Mouse (Mus musculus) adrenal gland, adult 8-10 months (tissue): Measurements from ENCODE around the gene Krtap13. TPM values are rescaled to one million over a fixed set of nuclear protein-coding genes. Genes with fewer than 3 reads are reported as not detected.
A peak's percentile ranks its signal among the peaks of the same experiment; 100 is the strongest.
"Not testable (repeated sequence)": the region's sequence is repeated elsewhere in the genome, so short reads cannot be mapped to it uniquely, and the experiment has no call there.

ENCODE experiments used
- DNase-seq: peaks from one replicate; pipeline ENCODE4 v3.0.0; 2022
- total RNA-seq, 4 experiments: library from RNA; stranded (reverse); gene quantifications; 2 replicates each; pipeline ENCODE4 v1.2.4; 2022

The Krtap13 gene
- not detected for total RNA-seq

DNA sequence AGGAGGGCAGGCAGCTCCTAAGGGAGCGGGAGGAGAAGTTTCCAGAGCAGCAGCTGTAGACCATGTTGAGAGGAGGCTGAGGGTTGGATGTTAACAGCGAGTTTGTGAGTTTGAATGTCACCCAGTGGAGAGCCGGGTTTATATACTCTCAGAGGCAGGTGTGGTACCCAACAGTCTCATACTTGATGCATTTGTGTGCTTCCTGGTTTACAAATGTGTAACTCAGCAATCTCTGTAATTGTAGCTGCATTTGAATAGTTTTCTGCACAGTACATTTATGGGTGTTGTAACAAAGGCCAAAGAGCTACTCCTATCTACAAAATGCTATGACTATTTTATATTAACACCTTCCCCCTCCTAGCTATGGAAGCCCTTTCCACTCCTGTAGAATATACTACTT is at the start of gene Krtap13:
TSS of gene Krtap13 (minus strand) at position 101 of the 400 bp plus-strand sequence.
- DNase-seq: not testable (repeated sequence)

DNA sequence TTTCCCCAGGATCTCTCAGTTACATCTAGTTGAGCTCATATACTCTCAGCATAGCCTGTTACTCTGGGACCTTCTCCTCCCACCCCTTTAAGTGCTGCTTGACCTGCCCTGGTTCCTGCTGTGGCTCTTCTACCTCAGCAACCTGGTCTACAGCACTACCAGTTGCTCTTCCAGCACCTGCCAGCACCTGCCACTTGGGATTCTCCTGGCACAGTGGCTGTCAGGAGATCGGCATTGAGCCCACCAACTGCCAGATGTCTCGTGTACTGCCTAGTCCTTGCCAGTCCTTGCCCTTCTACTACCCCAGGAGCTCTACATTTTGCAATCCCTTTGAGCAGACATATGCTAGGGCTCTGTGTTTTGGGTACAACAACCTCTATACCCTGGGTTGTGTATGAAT is 35.4 kb upstream of the Krtap13 start:
- no peak for DNase-seq

DNA sequence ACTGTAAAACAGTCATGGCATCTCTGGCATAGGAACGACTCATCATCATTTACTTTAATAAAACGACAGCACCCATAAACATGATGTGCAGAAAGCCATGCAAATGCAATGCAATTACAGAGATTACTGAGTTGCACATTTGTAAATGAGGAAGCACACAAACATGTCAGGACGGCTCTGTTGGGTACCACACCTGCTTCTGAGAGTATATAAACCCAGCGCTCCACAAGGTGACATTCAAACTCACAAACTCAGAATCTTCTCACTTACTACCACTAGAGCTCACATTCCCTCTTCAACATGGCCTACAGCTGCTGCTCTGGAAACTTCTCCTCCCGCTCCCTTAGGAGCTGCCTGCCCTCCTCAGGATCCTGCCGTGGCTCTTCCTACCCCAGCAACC is 26.2 kb upstream of the Krtap13 start, which contains the start of gene Gm5965:
TSS of gene Gm5965 (plus strand) at position 301 of the 400 bp plus-strand sequence.
- no peak for DNase-seq

DNA sequence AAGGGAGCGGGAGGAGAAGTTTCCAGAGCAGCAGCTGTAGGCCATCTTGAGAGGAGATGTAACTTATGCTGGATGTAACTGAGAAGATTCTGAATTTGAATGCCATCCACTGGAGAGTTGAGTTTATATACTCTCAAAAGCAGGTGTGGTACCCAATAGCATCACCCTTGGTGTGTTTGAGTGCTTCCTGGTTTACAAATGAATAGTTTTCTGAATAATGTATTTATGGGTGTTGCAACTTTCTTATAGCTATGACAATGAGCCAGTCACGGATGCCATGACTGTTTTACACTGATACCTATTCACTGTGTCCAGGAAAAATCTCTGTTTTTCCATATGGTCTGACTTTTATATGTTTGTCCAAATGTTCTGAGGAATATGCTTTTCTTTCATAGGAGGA is 22.7 kb upstream of the Krtap13 start, which contains the start of gene 2310057N15Rik:
TSS of gene 2310057N15Rik (minus strand) at position 101 of the 400 bp plus-strand sequence.
- no peak for DNase-seq

DNA sequence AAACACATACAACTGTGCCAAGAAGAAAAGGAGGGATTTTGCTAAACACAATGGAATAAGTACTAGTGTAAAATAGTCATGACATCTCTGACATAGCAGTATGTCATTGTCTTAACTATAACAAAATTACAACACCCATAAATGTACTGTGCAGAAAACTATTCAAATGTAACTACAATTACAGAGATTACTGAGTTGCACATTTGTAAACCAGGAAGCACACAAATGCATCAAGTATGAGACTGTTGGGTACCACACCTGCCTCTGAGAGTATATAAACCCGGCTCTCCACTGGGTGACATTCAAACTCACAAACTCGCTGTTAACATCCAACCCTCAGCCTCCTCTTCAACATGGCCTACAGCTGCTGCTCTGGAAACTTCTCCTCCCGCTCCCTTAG is 7.1 kb upstream of the Krtap13 start, which contains the start of gene 2310034C09Rik:
TSS of gene 2310034C09Rik (plus strand) at position 301 of the 400 bp plus-strand sequence.
- not testable (repeated sequence) for DNase-seq

DNA sequence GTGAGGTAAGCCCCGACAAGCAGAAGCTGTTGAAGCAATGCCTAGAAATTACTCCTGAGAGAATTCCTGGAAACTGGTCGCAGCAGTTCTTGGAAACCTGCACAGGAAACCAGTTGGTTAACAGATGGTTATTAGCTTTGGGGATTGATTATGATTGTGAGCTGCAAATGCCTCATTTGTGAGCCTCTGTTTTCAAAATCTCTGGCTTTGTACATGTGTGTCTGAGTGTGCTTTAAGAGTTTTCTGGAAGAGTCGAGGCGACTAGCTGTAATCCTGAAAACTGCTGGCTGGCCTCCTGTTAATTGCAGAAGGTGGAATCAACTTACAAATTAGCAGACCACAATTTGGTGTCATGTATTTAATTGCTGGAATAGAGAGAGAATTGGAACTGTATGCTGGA is 3.5 kb downstream of the Krtap13 start:
- no peak for DNase-seq

DNA sequence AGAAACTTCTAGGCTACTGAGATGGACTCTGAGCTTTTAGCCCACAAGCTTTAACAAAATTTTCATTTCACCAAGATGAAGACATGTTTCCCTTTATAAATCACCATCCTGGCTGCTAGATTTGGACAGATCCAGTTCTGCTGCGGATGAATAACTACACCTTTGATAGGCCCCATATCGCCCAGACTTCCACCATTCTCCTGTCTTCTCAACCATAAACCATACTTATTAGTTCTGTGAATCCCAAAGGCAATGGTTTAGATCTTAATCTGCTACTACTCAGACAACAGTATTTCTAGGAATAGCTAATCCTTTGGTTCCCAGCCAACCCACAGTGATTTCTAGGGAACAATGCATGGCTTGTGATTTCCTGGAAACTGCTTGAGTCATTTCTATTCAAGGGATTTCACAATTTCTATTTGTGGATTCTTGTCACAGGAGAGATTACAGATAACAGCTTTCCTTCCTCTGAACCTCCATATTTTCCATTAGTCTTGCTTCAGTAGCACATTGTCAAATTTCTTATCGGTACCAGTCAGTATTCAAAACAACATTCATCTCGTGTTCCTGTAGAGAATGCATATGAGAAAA is 6.6 kb downstream of the Krtap13 start:
- peak; percentile 1 for DNase-seq

DNA sequence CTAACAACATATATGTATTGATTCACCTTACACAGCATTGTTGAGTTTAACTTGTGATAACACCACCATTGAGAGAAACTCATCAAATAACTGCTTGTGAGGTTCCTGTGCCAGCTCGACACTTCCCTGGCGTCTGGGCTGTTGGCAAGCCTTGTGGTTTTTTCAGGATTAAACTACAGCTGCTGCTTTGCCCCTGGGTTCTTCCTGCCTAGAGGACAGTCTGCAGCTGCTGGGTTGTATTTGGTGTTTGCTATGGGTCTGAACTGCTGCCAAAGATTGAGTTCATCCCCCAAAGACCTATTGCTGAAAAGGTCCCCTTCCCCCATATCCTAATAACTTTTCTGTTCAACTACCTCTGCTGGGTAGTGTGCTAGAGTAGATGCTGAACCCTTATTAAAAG is 16.0 kb downstream of the Krtap13 start:
- DNase-seq: no peak

DNA sequence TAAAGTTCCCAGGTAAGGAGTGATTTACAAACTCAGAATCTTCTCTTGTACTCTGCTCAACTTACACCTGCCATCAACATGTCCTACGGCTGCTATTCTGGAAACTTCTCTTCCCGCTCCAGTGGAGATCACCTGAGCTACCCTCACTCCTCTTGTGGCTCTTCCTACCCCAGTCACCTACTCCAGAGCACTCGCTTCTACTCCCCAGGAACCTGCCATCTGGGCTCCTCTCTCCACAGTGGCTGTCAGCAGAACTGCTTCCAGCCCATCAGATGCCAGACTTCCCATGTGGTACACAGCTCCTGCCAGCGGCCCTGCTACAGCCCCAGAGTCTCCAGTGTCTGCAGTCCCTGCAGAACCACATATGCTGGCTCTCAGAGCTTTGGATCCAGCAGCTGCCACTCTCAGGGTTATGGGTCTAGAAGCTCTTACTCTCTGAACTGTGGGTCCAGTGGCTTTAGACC is 22.6 kb downstream of the Krtap13 start, which contains the start of gene Krtap13-1:
TSS of gene Krtap13-1 (plus strand) at position 51 of the 464 bp plus-strand sequence.
- no peak for DNase-seq

DNA sequence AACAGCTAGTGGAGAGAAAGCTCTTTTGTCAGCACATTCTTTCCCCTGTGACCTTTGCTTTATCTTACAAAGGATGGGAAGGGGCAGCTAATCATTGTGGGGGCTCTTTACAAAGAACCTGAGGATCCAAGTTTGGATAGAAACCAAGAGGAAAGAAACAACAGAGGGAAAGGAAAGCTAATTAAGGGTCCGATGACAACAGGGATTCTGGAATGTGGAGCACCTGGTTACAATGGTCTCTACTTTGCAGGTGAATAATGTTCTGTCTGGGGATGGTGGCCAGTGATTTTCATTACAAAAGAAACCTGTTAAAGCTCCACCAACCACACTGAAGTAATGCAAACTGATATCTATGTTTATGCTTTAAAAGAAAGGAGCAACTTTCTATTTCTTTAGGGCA is 31.4 kb downstream of the Krtap13 start:
- no peak for DNase-seq

DNA sequence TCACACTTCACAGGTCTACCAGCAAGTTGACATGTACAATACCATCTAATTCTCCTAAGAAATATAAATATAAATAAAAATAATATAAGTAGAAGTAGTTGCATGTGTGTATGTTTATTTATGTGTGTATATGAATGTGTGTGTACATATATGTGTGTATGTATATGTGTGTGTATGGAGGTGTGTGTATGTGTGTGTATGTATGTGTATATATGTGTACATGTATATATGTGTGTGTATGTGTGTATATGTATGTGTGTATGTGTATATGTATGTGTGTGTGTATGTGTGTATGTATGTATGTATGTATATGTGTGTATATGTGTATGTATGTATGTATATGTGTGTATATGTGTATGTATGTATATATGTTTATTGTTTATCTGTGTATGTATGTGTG is 34.9 kb downstream of the Krtap13 start:
- no peak for DNase-seq

DNA sequence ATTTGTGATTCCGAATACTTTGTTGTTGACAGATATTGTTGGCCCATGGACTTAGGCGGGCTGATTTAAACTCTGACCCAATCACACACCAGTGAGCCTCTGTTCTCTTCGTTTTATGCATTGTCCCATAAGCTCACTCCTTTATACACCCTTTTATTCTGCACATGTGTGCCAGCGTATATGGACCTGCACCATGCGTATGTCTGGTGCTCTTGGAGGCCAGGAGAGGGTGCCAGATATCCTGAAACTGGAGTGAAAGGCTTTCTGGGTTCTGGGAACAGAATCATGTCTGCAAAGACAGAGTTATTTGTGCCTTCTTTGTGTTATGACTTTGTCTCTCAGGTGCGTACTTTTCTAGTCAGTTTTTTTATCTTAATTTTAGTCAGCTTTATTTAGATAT is 40.2 kb downstream of the Krtap13 start:
- DNase-seq: no peak

DNA sequence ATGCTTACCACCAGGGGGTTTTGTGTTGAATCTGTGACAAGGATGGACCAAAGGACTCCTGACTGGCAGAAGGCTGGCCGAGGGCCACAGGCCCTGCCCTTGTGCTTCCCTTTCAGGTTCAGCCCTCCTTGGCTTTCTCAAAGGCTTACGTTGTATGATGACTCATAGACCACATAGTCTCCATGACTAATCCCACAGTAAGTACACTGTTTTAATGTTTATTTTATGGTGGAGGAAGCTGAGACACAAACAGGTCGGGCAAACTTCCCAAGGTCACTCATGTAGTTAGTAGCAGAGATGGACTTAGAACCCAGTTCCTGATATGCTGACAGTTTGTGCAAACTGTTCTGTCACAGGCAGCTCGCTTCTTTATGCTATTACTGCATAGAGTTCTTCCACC is 40.7 kb downstream of the Krtap13 start:
- no peak for DNase-seq

DNA sequence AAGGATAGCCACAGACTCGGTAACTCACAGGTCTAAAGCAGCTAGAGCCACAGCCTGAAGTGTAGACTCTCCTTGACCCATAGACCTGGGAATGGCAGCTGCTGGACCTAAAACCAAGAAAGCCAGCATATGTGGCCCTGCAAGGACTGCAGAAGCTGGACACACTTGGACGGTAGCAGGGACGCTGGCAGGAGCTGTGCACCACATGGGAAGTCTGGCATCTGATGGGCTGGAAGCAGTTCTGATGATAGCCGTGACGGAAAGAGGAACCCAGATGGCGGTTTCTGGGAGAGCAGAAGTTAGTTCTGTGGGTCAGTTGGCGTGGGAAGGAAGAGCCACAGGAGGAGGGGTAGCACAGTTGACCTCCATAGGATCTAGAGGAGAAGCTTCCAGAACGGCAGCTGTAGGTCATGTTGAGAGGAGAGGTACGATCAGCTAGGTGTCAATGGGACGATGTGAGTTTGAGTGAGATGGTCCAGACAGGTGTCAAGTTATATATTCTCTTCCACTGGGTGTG is 43.9 kb downstream of the Krtap13 start, which contains the start of gene 2310061N02Rik:
TSS of gene 2310061N02Rik (minus strand) at position 467 of the 517 bp plus-strand sequence.
- DNase-seq: no peak

DNA sequence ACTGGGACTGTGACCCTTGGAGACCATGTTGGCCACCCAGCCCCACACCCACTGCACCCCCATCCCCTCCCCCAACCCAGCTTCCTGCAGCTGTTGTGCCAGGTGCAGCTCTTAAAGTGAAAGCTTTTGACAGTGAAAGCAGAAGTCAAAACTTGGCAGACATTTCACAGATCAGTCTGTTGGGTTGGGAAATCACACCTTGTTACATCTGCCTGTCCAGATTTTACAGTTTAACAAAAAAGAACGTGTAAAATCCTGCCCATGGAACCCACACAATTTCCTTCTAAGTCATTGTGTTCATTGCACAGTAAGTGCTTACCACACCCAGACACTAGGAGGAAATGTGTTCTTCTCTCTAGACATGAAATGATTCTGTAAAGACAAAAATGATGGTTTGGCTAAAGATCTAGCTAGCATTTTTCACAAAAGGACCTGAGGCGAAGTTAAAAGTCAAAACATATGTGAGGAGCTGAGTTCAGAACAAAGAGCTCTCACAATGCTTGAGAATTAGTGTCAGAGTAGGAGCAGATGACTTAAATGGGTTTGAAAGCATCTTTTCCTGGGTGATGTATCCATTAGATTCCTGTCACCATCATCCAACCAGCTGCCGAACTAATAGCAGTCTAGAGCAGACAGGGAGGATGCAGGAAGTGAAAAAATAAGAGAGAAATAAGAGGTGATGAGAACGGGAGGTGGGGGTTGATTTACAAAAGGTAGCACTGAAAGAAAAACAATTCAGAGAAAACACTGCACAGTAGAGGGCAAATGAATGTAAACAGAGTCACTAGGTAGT is 50.2 kb downstream of the Krtap13 start:
- no peak for DNase-seq

Other genes with a start within 250 kb of the Krtap13 start
- gene Cldn17, start 244.7 kb downstream of the Krtap13 start, total RNA-seq: not detected
- gene Cldn8, start 188.5 kb downstream of the Krtap13 start, total RNA-seq: not detected
- gene Krtap24-1, start 139.4 kb downstream of the Krtap13 start, total RNA-seq: not detected
- gene 2310079G19Rik, start 124.0 kb downstream of the Krtap13 start, total RNA-seq: not detected
- not detected for gene Krtap26-1, start 103.8 kb downstream of the Krtap13 start, total RNA-seq
- not detected for gene Krtap27-1, start 80.0 kb downstream of the Krtap13 start, total RNA-seq
- not detected for gene 2310061N02Rik, start 43.7 kb downstream of the Krtap13 start, total RNA-seq
- gene Krtap13-1, start 22.8 kb downstream of the Krtap13 start, total RNA-seq: not detected
- not detected for gene 2310034C09Rik, start 7.2 kb upstream of the Krtap13 start, total RNA-seq
- not detected for gene 2310057N15Rik, start 22.6 kb upstream of the Krtap13 start, total RNA-seq
- gene Gm5965, start 26.3 kb upstream of the Krtap13 start, total RNA-seq: not detected
- gene Gm20741, start 60.6 kb upstream of the Krtap13 start, total RNA-seq: not detected
- gene Krtap15, start 68.6 kb upstream of the Krtap13 start, total RNA-seq: not detected
- gene Krtap14, start 74.5 kb upstream of the Krtap13 start, total RNA-seq: not detected
- gene Krtap19-1, start 117.8 kb upstream of the Krtap13 start, total RNA-seq: not detected
- gene Krtap19-2, start 122.6 kb upstream of the Krtap13 start, total RNA-seq: not detected
- not detected for gene Krtap19-3, start 126.4 kb upstream of the Krtap13 start, total RNA-seq
- gene Krtap19-4, start 133.5 kb upstream of the Krtap13 start, total RNA-seq: not detected
- gene Krtap19-5, start 144.8 kb upstream of the Krtap13 start, total RNA-seq: not detected
- gene Krtap19-9b, start 180.6 kb upstream of the Krtap13 start, total RNA-seq: not detected
- gene Krtap16-3, start 211.2 kb upstream of the Krtap13 start, total RNA-seq: not detected